Mouse (Mus musculus): ENCODE results near the gene Ccdc185. TPM values are rescaled to one million over a fixed set of nuclear protein-coding genes. Genes with fewer than 3 reads are reported as not detected.

Gene Ccdc185
- polyA plus RNA-seq, 1 experiment from 2014 or later: not detected

Other genes starting within 250 kb of the Ccdc185 start
- 84.9 and 94.3 TPM in 2 replicates for gene Capn2, start 231.6 kb downstream of the Ccdc185 start, polyA plus RNA-seq (2015; fragmentation: Nextera tagmentation; extraction: Ambion mirVana)
- not detected in 2 replicates for gene Capn8, start 184.2 kb downstream of the Ccdc185 start, polyA plus RNA-seq (2015; fragmentation: Nextera tagmentation; extraction: Ambion mirVana)
- 4.1 and 8.0 TPM in 2 replicates for gene Susd4, start 14.7 kb upstream of the Ccdc185 start, polyA plus RNA-seq (2015; fragmentation: Nextera tagmentation; extraction: Ambion mirVana)
- gene Tlr5, start 205.6 kb upstream of the Ccdc185 start, polyA plus RNA-seq (2015; fragmentation: Nextera tagmentation; extraction: Ambion mirVana): 1.8 and 2.4 TPM in 2 replicates